Mouse (Mus musculus): ENCODE measurements around the gene Scoc. TPM values are rescaled to one million over a fixed set of nuclear protein-coding genes. Genes with fewer than 3 reads are reported as not detected.

The Scoc gene
- 6.9 and 9.1 TPM in 2 replicates for polyA plus RNA-seq (2012; rRNA removed)

GRCm38 (mm10) chr8:83458222-83458621 is at the start of gene Scoc:
Gene Scoc (minus strand): TSS chr8:83458391.
- no peaks in the 10 kb centered on the region for H3K36me3 ChIP-seq (ENCODE audit: control insufficient read depth, insufficient read depth, low read length)
- H3K4me1 ChIP-seq (replicated peaks; ENCODE audit: control insufficient read depth, insufficient read depth, low read length) = no peaks in the 10 kb centered on the region
- 91% methylated on average over 14 of the region's 14 CpGs for WGBS
- DNase-seq = no peak
- TF ChIP-seq CTCF (IDR thresholded peaks at IDR 0.05; ENCODE audit: borderline replicate concordance, control insufficient read depth, extremely low read depth, insufficient read depth, low read length, poor library complexity) = no peak
- TF ChIP-seq POLR2A (IDR thresholded peaks at IDR 0.05; ENCODE audit: control insufficient read depth, extremely low read depth, insufficient read depth, low read length, poor library complexity) = no peak
- no peak within 1 kb of the TSS for H3K4me3 ChIP-seq (ENCODE audit: control insufficient read depth, insufficient read depth, low read length)
- no peaks in the 10 kb centered on the region for H3K27me3 ChIP-seq (ENCODE audit: control insufficient read depth, insufficient read depth, low read length)
- H3K27ac ChIP-seq (ENCODE audit: control insufficient read depth, insufficient read depth, low read length) = no peak within 1 kb of the TSS

- Histone ChIP-seq H3K27me3 (ENCODE audit: control insufficient read depth, insufficient read depth, low read length) (no peaks in the 10 kb centered on the region), H3K4me3 (ENCODE audit: control insufficient read depth, insufficient read depth, low read length) (no peak overlapping the region), H3K36me3 (ENCODE audit: control insufficient read depth, insufficient read depth, low read length) (no peaks in the 10 kb centered on the region), H3K27ac (ENCODE audit: control insufficient read depth, insufficient read depth, low read length) (no peak overlapping the region), H3K4me1 (replicated peaks; ENCODE audit: control insufficient read depth, insufficient read depth, low read length) (no peaks in the 10 kb centered on the region)
- WGBS = 41% methylated on average over 3 of the region's 3 CpGs
- TF ChIP-seq POLR2A (IDR thresholded peaks at IDR 0.05; ENCODE audit: control insufficient read depth, extremely low read depth, insufficient read depth, low read length, poor library complexity) = no peak
- no peak for TF ChIP-seq CTCF (IDR thresholded peaks at IDR 0.05; ENCODE audit: borderline replicate concordance, control insufficient read depth, extremely low read depth, insufficient read depth, low read length, poor library complexity)
- no peak for DNase-seq
Observed at GRCm38 (mm10) chr8:83459606-83460005, 1.4 kb upstream of the Scoc start.

GRCm38 (mm10) chr8:83457121-83457520 is 1.1 kb downstream of the Scoc start:
- TF ChIP-seq CTCF (IDR thresholded peaks at IDR 0.05; ENCODE audit: borderline replicate concordance, control insufficient read depth, extremely low read depth, insufficient read depth, low read length, poor library complexity) = no peak
- no peak for TF ChIP-seq POLR2A (IDR thresholded peaks at IDR 0.05; ENCODE audit: control insufficient read depth, extremely low read depth, insufficient read depth, low read length, poor library complexity)
- DNase-seq = no peak
- no peak overlapping the region for H3K27ac ChIP-seq (ENCODE audit: control insufficient read depth, insufficient read depth, low read length)
- no peaks in the 10 kb centered on the region for H3K36me3 ChIP-seq (ENCODE audit: control insufficient read depth, insufficient read depth, low read length)
- H3K4me3 ChIP-seq (ENCODE audit: control insufficient read depth, insufficient read depth, low read length) = no peak overlapping the region
- 81% methylated on average over 6 of the region's 6 CpGs for WGBS
- H3K4me1 ChIP-seq (replicated peaks; ENCODE audit: control insufficient read depth, insufficient read depth, low read length) = no peaks in the 10 kb centered on the region
- no peaks in the 10 kb centered on the region for H3K27me3 ChIP-seq (ENCODE audit: control insufficient read depth, insufficient read depth, low read length)

GRCm38 (mm10) chr8:83451056-83451455 is 7.1 kb downstream of the Scoc start:
- 7% methylated on average over 3 of the region's 3 CpGs for WGBS
- H3K27me3 ChIP-seq (ENCODE audit: control insufficient read depth, insufficient read depth, low read length) = no peaks in the 10 kb centered on the region
- no peaks in the 10 kb centered on the region for H3K4me1 ChIP-seq (replicated peaks; ENCODE audit: control insufficient read depth, insufficient read depth, low read length)
- no peaks in the 10 kb centered on the region for H3K36me3 ChIP-seq (ENCODE audit: control insufficient read depth, insufficient read depth, low read length)
- DNase-seq = peak; percentile 7
- no peak overlapping the region for H3K4me3 ChIP-seq (ENCODE audit: control insufficient read depth, insufficient read depth, low read length)
- no peak for TF ChIP-seq POLR2A (IDR thresholded peaks at IDR 0.05; ENCODE audit: control insufficient read depth, extremely low read depth, insufficient read depth, low read length, poor library complexity)
- no peak for TF ChIP-seq CTCF (IDR thresholded peaks at IDR 0.05; ENCODE audit: borderline replicate concordance, control insufficient read depth, extremely low read depth, insufficient read depth, low read length, poor library complexity)
- no peak overlapping the region for H3K27ac ChIP-seq (ENCODE audit: control insufficient read depth, insufficient read depth, low read length)

- Histone ChIP-seq H3K36me3 (ENCODE audit: control insufficient read depth, insufficient read depth, low read length) (no peaks in the 10 kb centered on the region), H3K4me3 (ENCODE audit: control insufficient read depth, insufficient read depth, low read length) (no peak overlapping the region), H3K27me3 (ENCODE audit: control insufficient read depth, insufficient read depth, low read length) (no peaks in the 10 kb centered on the region), H3K4me1 (replicated peaks; ENCODE audit: control insufficient read depth, insufficient read depth, low read length) (no peaks in the 10 kb centered on the region), H3K27ac (ENCODE audit: control insufficient read depth, insufficient read depth, low read length) (no peak overlapping the region)
- WGBS = 94% methylated on average over 1 of the region's 1 CpGs
- peak; percentile 10 for DNase-seq
- TF ChIP-seq CTCF (IDR thresholded peaks at IDR 0.05; ENCODE audit: borderline replicate concordance, control insufficient read depth, extremely low read depth, insufficient read depth, low read length, poor library complexity) (no peak), POLR2A (IDR thresholded peaks at IDR 0.05; ENCODE audit: control insufficient read depth, extremely low read depth, insufficient read depth, low read length, poor library complexity) (no peak)
Observed at GRCm38 (mm10) chr8:83449960-83450359, 8.2 kb downstream of the Scoc start.

GRCm38 (mm10) chr8:83443052-83443400 is 15.2 kb downstream of the Scoc start:
- Histone ChIP-seq H3K27ac (ENCODE audit: control insufficient read depth, insufficient read depth, low read length) (no peak overlapping the region), H3K36me3 (ENCODE audit: control insufficient read depth, insufficient read depth, low read length) (no peaks in the 10 kb centered on the region), H3K4me3 (ENCODE audit: control insufficient read depth, insufficient read depth, low read length) (no peak overlapping the region), H3K27me3 (ENCODE audit: control insufficient read depth, insufficient read depth, low read length) (no peaks in the 10 kb centered on the region), H3K4me1 (replicated peaks; ENCODE audit: control insufficient read depth, insufficient read depth, low read length) (no peaks in the 10 kb centered on the region)
- 30% methylated on average over 5 of the region's 5 CpGs for WGBS
- TF ChIP-seq POLR2A (IDR thresholded peaks at IDR 0.05; ENCODE audit: control insufficient read depth, extremely low read depth, insufficient read depth, low read length, poor library complexity) = no peak
- TF ChIP-seq CTCF (IDR thresholded peaks at IDR 0.05; ENCODE audit: borderline replicate concordance, control insufficient read depth, extremely low read depth, insufficient read depth, low read length, poor library complexity) = no peak
- DNase-seq = no peak

Measured in thymus, adult 2 months (tissue).